Mouse (Mus musculus) small intestine, adult 10 weeks (tissue): ENCODE data around the gene Epb41. TPM values are rescaled to one million over a fixed set of nuclear protein-coding genes. Genes with fewer than 3 reads are reported as not detected.

ENCODE experiments used
- polyA plus RNA-seq: library from polyadenylated mRNA; stranded (reverse); fragments of 350-450 nt; fragmentation: Illumina TruSeq; extraction: RNeasy Lipid Tissue Mini Kit (QIAGEN cat#74804); gene quantifications from one replicate; pipeline ENCODE4 v1.2.3, GENCODE M21; 2014; ENCODE audit warnings: low replicate concordance

Gene Epb41
- 33.1 TPM for polyA plus RNA-seq

GRCm38 (mm10) chr4:132074933-132075769, at the start of gene Epb41:
Gene Epb41, minus strand, starts transcription at chr4:132075321.

GRCm38 (mm10) chr4:132074077-132074932, 816 bp downstream of the Epb41 start, which contains the start of gene Gm10300:
Gene Gm10300, plus strand, starts transcription at chr4:132074697.

DNA sequence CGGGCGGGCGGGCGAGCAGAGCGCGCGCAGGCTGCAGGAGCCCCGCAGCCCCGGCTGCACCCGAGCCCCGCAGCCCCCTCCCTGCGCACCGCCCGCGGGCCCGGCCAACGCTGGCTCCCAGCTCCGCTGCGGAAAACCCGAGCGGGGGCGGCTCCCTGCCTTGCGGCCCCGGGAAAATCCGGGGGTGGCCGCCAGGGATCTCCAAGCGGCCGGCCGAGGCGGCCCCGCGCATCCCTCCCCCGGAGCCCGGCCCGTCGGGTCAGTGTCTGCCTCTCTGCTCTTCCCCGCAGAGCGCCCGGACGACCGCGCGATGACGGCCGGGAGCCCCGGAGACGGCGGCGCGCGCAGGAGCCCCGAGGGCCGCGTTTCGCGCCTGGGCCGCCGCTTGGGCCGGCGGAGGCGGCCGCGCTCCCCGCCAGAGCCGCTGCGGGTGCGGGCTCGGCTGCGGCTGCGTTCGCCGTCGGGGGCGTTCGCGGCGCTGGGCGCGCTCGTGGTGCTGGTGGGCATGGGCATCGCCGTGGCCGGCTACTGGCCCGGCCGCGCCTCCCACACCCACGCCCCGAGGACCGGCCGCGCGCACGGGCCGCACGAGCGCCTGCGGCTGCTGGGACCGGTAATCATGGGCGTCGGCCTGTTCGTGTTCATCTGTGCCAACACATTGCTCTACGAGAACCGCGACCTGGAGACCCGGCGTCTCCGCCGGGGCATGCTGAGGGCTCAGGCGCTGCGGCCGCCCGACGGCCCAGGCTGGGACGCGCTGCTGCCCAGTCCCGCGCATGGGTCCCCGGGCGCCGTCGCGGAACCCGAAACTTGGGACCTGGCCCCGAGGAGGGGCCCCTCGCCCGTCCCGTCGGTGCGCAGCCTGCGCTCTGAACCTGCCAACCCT, 153.4 kb downstream of the Epb41 start, which contains the start of gene Tmem200b:
TSS of gene Tmem200b (plus strand) at position 311 of the 886 bp plus-strand sequence.

Other genes starting within 250 kb of the Epb41 start
- 3.7 TPM for gene Ptpru, start 237.0 kb downstream of the Epb41 start, polyA plus RNA-seq
- 1.6 TPM for gene Mecr, start 231.9 kb downstream of the Epb41 start, polyA plus RNA-seq
- gene Srsf4, start 201.7 kb downstream of the Epb41 start, polyA plus RNA-seq: 11.6 TPM
- gene Tmem200b, start 153.6 kb downstream of the Epb41 start, polyA plus RNA-seq: not detected
- not detected for gene Gm10300, start 624 bp downstream of the Epb41 start, polyA plus RNA-seq
- gene Oprd1, start 69.2 kb upstream of the Epb41 start, polyA plus RNA-seq: not detected
- gene Ythdf2, start 137.0 kb upstream of the Epb41 start, polyA plus RNA-seq: 86.0 TPM
- gene Gmeb1, start 186.3 kb upstream of the Epb41 start, polyA plus RNA-seq: 3.2 TPM
- 21.8 TPM for gene Taf12, start 199.1 kb upstream of the Epb41 start, polyA plus RNA-seq
- gene Rab42, start 228.1 kb upstream of the Epb41 start, polyA plus RNA-seq: not detected